Mouse (Mus musculus) forebrain, postnatal 0 days (tissue): Measurements from ENCODE around the gene Ccdc157. TPM values are rescaled to one million over a fixed set of nuclear protein-coding genes. Genes with fewer than 3 reads are reported as not detected.

ENCODE experiments used
- ATAC-seq: fragments of 200-750 bp; cut with Nextera tagmentation; 2 replicates; pipeline ENCODE4 v1.8.0; 2017; ENCODE audit warnings: mild to moderate bottlenecking, moderate library complexity
- DNase-seq: peaks from one replicate; pipeline ENCODE4 v3.0.0-alpha.2; 2015
- H3K27ac ChIP-seq: fragments of 300-500 bp; sonication (generic); 2 replicates; pipeline ENCODE4 v1.5.1; 2014; ENCODE audit warnings: low read depth, mild to moderate bottlenecking, antibody characterized with exemption, low read length, moderate library complexity, mixed read lengths
- H3K27me3 ChIP-seq: fragments of 300-500 bp; sonication (generic); 2 replicates; pipeline ENCODE4 v1.6.1; 2014; ENCODE audit warnings: mild to moderate bottlenecking, low read length, mixed read lengths; ENCODE audit not compliant: insufficient read depth
- H3K36me3 ChIP-seq: fragments of 300-500 bp; sonication (generic); 2 replicates; pipeline ENCODE4 v1.6.1; 2014; ENCODE audit warnings: mild to moderate bottlenecking, moderate library complexity; ENCODE audit not compliant: insufficient read depth
- H3K4me1 ChIP-seq: fragments of 300-500 bp; sonication (generic); 2 replicates; pipeline ENCODE4 v1.6.1; 2014; ENCODE audit warnings: antibody characterized with exemption; ENCODE audit not compliant: insufficient read depth
- H3K4me2 ChIP-seq: fragments of 300-500 bp; sonication (generic); 2 replicates; pipeline ENCODE4 v1.6.1; 2014; ENCODE audit warnings: low read depth, mild to moderate bottlenecking, moderate library complexity
- H3K4me3 ChIP-seq: fragments of 300-500 bp; sonication (generic); 2 replicates; pipeline ENCODE4 v1.5.1; 2014; ENCODE audit warnings: low read depth, low read length, mixed read lengths
- H3K9ac ChIP-seq: fragments of 300-500 bp; sonication (generic); 2 replicates; pipeline ENCODE4 v1.6.1; 2014; ENCODE audit warnings: mild to moderate bottlenecking
- H3K9me3 ChIP-seq: fragments of 300-500 bp; sonication (generic); 2 replicates; pipeline ENCODE4 v1.6.1; 2016; ENCODE audit warnings: low read length
- CTCF ChIP-seq: sonication (generic); IDR thresholded peaks from 2 replicates; pipeline ENCODE4 v1.5.1; 2016; ENCODE audit warnings: antibody characterized with exemption, control low read depth, low read depth
- WGBS: fragments of 180-500 bp; shearing (Covaris S2); extraction: QIAGEN DNeasy Blood & Tissue Kit; methylation state at CpG from one replicate; pipeline ENCODE4 v1.1.7; 2014; 5-methylcytosine and 5-hydroxymethylcytosine counted together
- polyA plus RNA-seq: library from polyadenylated mRNA; unstranded; fragments of >200 nt; fragmentation: Nextera tagmentation; extraction: Ambion mirVana; gene quantifications from 2 replicates; pipeline ENCODE4 v1.2.1, GENCODE M21; 2015
- total RNA-seq: library from RNA; depleted of rRNA; stranded (reverse); fragments of >200 nt; gene quantifications from 2 replicates; pipeline ENCODE4 v1.2.3, GENCODE M21; 2014

Gene Ccdc157
- total and polyA plus RNA-seq, 2 experiments from 2014 or later, result 7.8 to 25.0 TPM

GRCm38 (mm10) chr11:4143281-4144062, 16.6 kb downstream of the Ccdc157 start:
- Histone ChIP-seq H3K4me1 (no peaks in the 10 kb centered on the region), H3K27ac (peak overlapping the region; percentile 5; the same call in 1 of the 2 replicates), H3K9me3 (no peaks in the 10 kb centered on the region), H3K9ac (no peak overlapping the region), H3K36me3 (peaks cover 58% of the 10 kb centered on the region), H3K4me3 (no peak overlapping the region), H3K4me2 (no peak overlapping the region), H3K27me3 (no peaks in the 10 kb centered on the region)
- DNase-seq (peak; percentile 58), ATAC-seq (peak; percentile 71)
- no peak for TF ChIP-seq CTCF
- WGBS, result 79% methylated on average over 21 of the region's 21 CpGs

DNA sequence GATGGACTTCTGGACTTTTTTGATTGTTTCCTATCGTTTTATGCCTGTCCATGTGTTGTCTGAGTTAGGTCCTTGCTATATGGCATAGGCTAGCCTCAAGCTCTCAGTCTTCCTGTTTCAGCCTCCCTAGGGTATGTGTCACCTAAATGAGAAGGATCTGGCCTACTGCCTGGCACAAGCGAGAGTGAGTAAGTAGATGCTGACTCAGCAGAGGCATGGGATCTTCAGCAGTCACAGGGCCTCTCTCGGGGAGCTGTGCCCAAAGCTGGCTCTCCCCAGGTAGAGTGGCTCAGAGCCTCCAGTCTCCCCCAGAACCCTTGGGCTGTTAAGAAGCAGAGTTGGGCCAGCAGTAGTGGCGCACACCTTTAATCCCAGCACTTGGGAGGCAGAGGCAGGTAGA, 17.7 kb downstream of the Ccdc157 start:
- Histone ChIP-seq H3K4me2 (no peak overlapping the region), H3K27ac (no peak overlapping the region), H3K4me3 (no peak overlapping the region), H3K36me3 (peaks cover 63% of the 10 kb centered on the region), H3K9ac (no peak overlapping the region), H3K4me1 (no peaks in the 10 kb centered on the region), H3K27me3 (no peaks in the 10 kb centered on the region), H3K9me3 (no peaks in the 10 kb centered on the region)
- ATAC-seq, result no peak
- DNase-seq, result no peak
- no peak for TF ChIP-seq CTCF
- 88% methylated on average over 4 of the region's 4 CpGs for WGBS

DNA sequence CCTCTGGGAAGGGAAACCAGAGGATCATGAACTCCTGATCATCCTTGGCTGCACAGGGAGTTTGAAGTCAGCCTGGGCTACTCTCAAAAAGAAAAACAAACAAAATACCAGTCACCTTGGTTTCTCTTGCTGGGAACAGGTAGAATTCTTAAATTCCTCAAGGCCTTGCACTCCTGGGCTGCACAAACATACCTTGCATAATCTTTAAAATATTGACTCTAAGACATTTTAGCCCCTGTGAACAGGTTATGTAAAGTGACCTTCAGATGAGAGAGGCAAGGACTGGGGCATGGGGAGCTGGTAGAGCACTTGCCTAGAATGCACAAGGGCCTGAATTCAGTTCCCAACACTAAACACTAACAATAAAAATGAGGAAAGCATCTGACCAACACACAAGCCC, 18.6 kb downstream of the Ccdc157 start:
- H3K4me2 ChIP-seq, result no peak overlapping the region
- H3K4me1 ChIP-seq, result peaks cover 7% of the 10 kb centered on the region; the same call in 1 of the 2 replicates
- H3K27ac ChIP-seq, result no peak overlapping the region
- H3K27me3 ChIP-seq, result no peaks in the 10 kb centered on the region
- H3K9me3 ChIP-seq, result no peaks in the 10 kb centered on the region
- no peak overlapping the region for H3K9ac ChIP-seq
- DNase-seq (no peak), ATAC-seq (no peak)
- H3K36me3 ChIP-seq, result peaks cover 68% of the 10 kb centered on the region
- H3K4me3 ChIP-seq, result no peak overlapping the region
- TF ChIP-seq CTCF, result no peak

GRCm38 (mm10) chr11:4138964-4139363, 21.1 kb downstream of the Ccdc157 start:
- Histone ChIP-seq H3K9ac (no peak overlapping the region), H3K4me2 (no peak overlapping the region), H3K4me3 (no peak overlapping the region), H3K36me3 (peaks cover 61% of the 10 kb centered on the region), H3K4me1 (peaks cover 16% of the 10 kb centered on the region), H3K27ac (no peak overlapping the region), H3K27me3 (no peaks in the 10 kb centered on the region), H3K9me3 (no peaks in the 10 kb centered on the region)
- 74% methylated on average over 2 of the region's 2 CpGs for WGBS
- no peak for DNase-seq
- no peak for ATAC-seq
- no peak for TF ChIP-seq CTCF

DNA sequence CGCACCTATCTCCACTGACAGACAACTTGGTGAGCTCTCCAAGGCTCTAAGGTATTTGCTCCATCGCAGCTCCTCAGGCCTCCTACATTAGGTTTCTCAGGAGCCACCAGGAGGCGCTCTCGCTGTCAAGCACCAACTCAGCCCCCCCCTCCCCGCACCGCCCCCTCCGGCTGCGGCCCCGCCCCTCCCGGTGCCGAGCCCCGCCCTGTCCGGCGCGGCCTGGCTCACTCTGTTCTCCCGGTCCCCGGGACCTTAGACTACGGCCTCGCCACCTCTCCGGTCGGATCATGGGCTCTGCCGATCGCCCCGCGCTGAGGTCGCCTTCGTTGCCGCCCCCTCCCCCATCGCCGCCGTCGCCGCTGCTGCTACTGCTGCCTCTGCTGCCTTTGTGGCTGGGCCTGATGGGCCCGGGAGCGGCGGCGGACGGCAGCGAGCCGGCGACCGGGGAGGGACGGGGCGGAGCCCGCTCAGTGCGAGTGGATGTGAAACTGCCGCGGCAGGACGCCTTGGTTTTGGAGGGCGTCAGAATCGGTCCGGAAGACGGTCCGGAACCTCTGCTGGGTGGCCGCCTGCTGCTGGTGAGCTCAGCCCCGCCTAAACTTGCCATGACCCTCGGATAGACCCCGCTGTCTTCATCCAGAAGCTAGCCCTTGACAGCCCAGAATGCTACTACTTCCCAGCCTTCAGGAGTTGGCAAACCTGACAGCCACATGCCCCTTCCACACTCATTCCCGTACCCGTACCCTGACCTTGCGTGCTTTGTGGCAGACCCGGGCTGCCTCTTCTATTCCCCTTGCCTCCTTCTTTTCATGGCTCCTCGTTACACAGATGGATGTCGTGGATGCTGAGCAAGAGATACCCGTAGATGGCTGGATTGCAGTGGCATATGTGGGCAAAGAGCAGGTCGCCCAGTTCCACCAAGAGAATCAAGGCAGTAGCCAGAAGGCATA, 24.8 kb downstream of the Ccdc157 start, which contains the start of gene Rnf215:
Rnf215 (plus strand) TSS at position 217 of the 950 bp plus-strand sequence.
- peak; percentile 70 for TF ChIP-seq CTCF
- Histone ChIP-seq H3K4me3 (peak within 1 kb of the TSS; percentile 96), H3K4me2 (peak within 1 kb of the TSS; percentile 86), H3K27me3 (no peaks in the 10 kb centered on the region), H3K9ac (peak within 1 kb of the TSS; percentile 99), H3K36me3 (peaks cover 27% of the 10 kb centered on the region), H3K9me3 (no peaks in the 10 kb centered on the region), H3K27ac (peak within 1 kb of the TSS; percentile 93), H3K4me1 (peaks cover 16% of the 10 kb centered on the region)
- peak; percentile 91 for ATAC-seq
- under 1% methylated on average over 64 of the region's 66 CpGs for WGBS
- peak; percentile 95 for DNase-seq

- 57% methylated on average over 6 of the region's 6 CpGs for WGBS
- no peak for TF ChIP-seq CTCF
- Histone ChIP-seq H3K4me1 (peaks cover 16% of the 10 kb centered on the region), H3K27ac (no peak overlapping the region), H3K36me3 (peaks cover 18% of the 10 kb centered on the region), H3K9ac (peak overlapping the region; percentile 99; the same call in 1 of the 2 replicates), H3K27me3 (no peaks in the 10 kb centered on the region), H3K4me2 (peak overlapping the region; percentile 86), H3K4me3 (peak overlapping the region; percentile 96), H3K9me3 (no peaks in the 10 kb centered on the region)
- no peak for DNase-seq
- ATAC-seq, result no peak
Measured at GRCm38 (mm10) chr11:4134400-4134799, 25.7 kb downstream of the Ccdc157 start.
